Mouse (Mus musculus) liver, adult 2 months (tissue): ENCODE measurements at regions not wholly inside any gene's neighbourhood (a gene's known extent, or its start where the extent isn't known, plus 50 kb on each side); places are given as distances from the start of the nearest gene placed in this dataset.

Experiments used
- CTCF ChIP-seq: fragments of 200-500 bp; IDR thresholded peaks from 2 replicates; pipeline ENCODE4 v1.5.1; 2011; ENCODE audit warnings: low read depth, low read length, control low read depth
- POLR2A ChIP-seq: fragments of 200-500 bp; IDR thresholded peaks from 2 replicates; pipeline ENCODE4 v1.6.1; 2011; ENCODE audit warnings: low read length, control low read depth; ENCODE audit not compliant: insufficient read depth; ENCODE audit errors: extremely low read depth

DNA sequence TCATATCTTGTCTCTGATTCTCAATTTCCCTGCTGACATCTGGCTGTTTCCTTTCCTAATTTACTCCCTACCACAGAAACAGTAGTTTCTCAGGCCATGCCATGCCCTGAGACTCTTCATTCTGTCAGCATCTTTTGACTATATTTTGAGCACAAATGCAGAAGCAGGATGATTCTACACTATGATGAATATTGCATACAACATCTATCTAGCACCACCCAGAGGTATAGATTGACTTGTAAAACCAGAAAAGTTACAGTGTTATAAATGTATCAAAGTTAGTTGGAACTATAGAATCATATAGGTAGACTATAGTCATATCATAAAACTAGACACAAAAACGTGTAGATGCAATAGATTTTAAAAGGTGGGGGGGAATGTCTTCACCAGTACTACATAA lies 396.3 kb upstream of the Zfp960 start:
- TF ChIP-seq POLR2A (no peak), CTCF (no peak)
